Mouse (Mus musculus) lung, embryonic 14.5 days (tissue): ENCODE measurements around the gene Gm9918. TPM values are rescaled to one million over a fixed set of nuclear protein-coding genes. Genes with fewer than 3 reads are reported as not detected.

ENCODE experiments used
- ATAC-seq: fragments of 200-750 bp; cut with Nextera tagmentation; 2 replicates; pipeline ENCODE4 v1.8.0; 2017; ENCODE audit warnings: mild to moderate bottlenecking, moderate TSS enrichment, moderate library complexity; ENCODE audit not compliant: insufficient read depth
- DNase-seq: peaks from one replicate; pipeline ENCODE4 v3.0.0-alpha.2; 2015
- H3K27ac ChIP-seq: fragments of 300-500 bp; sonication (generic); 2 replicates; pipeline ENCODE4 v1.5.1; 2014; ENCODE audit warnings: low read depth, mild to moderate bottlenecking, moderate library complexity
- H3K27me3 ChIP-seq: fragments of 300-500 bp; sonication (generic); 2 replicates; pipeline ENCODE4 v1.6.1; 2014; ENCODE audit warnings: low read length, control low read depth; ENCODE audit not compliant: insufficient read depth
- H3K36me3 ChIP-seq: fragments of 300-500 bp; sonication (generic); 2 replicates; pipeline ENCODE4 v1.6.1; 2014; ENCODE audit warnings: control low read depth; ENCODE audit not compliant: insufficient read depth
- H3K4me1 ChIP-seq: fragments of 300-500 bp; sonication (generic); 2 replicates; pipeline ENCODE4 v1.6.1; 2014; ENCODE audit warnings: antibody characterized with exemption, control low read depth; ENCODE audit not compliant: insufficient read depth
- H3K4me2 ChIP-seq: fragments of 300-500 bp; sonication (generic); 2 replicates; pipeline ENCODE4 v1.6.1; 2014; ENCODE audit warnings: mild to moderate bottlenecking
- H3K4me3 ChIP-seq: fragments of 300-500 bp; sonication (generic); 2 replicates; pipeline ENCODE4 v1.5.1; 2014; ENCODE audit warnings: low read depth, low read length
- H3K9ac ChIP-seq: fragments of 300-500 bp; sonication (generic); 2 replicates; pipeline ENCODE4 v1.6.1; 2014
- H3K9me3 ChIP-seq: fragments of 300-500 bp; sonication (generic); 2 replicates; pipeline ENCODE4 v1.6.1; 2016; ENCODE audit warnings: low read depth, low read length, control low read depth
- CTCF ChIP-seq: IDR thresholded peaks from 2 replicates; pipeline ENCODE4 v1.5.1; 2016; ENCODE audit warnings: antibody characterized with exemption, low read depth
- WGBS: fragments of 180-500 bp; shearing (Covaris S2); extraction: QIAGEN DNeasy Blood & Tissue Kit; methylation state at CpG from one replicate; pipeline ENCODE4 v1.1.7; 2014; 5-methylcytosine and 5-hydroxymethylcytosine counted together
- polyA plus RNA-seq: library from polyadenylated mRNA; unstranded; fragments of >200 nt; fragmentation: Nextera tagmentation; extraction: Ambion mirVana; gene quantifications from 2 replicates; pipeline ENCODE4 v1.2.1, GENCODE M21; 2014

Gene Gm9918
- polyA plus RNA-seq, 1 experiment from 2014 or later, result 0.82 TPM

- Histone ChIP-seq H3K27ac (peak within 1 kb of the TSS; percentile 83), H3K27me3 (no peaks in the 10 kb centered on the region), H3K4me3 (peak within 1 kb of the TSS; percentile 83), H3K9ac (peak within 1 kb of the TSS; percentile 72), H3K4me1 (0 out of 2 replicates have a peak, but pooled peaks cover 7% of the 10 kb centered on the region), H3K4me2 (peak within 1 kb of the TSS; percentile 89), H3K9me3 (no peaks in the 10 kb centered on the region), H3K36me3 (peaks cover 22% of the 10 kb centered on the region)
- WGBS, result under 1% methylated on average over 65 of the region's 65 CpGs
- peak; percentile 97 for DNase-seq
- peak; percentile 96 for ATAC-seq
- peak; percentile 43 for TF ChIP-seq CTCF
Observed at GRCm38 (mm10) chr15:102279092-102279782, 8.9 kb downstream of the Gm9918 start, which contains the start of gene Mfsd5. Gene Mfsd5 (plus strand): TSS chr15:102279454.

DNA sequence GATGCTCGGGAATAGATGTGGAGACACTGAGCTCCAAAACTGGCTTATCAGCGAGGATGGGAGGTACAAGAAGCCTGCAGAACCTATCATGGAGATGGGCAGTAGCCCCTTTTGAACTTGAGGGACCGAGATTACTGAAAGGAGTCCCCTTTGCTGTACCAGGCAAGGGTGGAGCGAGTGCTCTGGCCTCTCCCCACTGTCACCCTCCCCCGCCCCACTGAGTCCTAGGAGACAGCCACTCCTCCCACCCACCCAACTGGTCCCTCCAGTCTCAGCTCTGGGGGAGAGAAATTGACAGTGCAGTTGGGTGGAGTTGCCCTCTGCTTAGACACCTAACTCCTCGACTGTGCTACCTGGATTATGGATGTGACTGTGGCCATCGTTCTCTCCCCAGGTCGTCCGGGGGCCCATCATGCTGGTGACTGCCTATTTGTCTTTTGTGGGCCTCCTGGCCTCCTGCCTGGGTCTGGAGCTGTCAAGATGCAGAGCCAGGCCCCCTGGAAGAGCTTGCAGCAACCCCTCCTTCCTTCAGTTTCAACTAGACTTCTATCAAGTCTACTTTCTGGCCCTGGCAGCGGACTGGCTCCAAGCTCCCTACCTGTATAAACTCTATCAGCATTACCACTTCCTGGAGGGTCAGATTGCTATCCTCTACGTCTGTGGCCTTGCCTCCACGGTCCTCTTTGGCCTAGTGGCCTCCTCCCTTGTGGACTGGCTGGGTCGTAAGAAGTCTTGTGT lies 9.6 kb downstream of the Gm9918 start:
- Histone ChIP-seq H3K27ac (peak overlapping the region; percentile 83), H3K9ac (peak overlapping the region; percentile 72), H3K4me3 (peak overlapping the region; percentile 83), H3K27me3 (no peaks in the 10 kb centered on the region), H3K36me3 (peaks cover 22% of the 10 kb centered on the region), H3K4me1 (peaks cover 8% of the 10 kb centered on the region; the same call in 1 of the 2 replicates), H3K4me2 (peak overlapping the region; percentile 89), H3K9me3 (no peaks in the 10 kb centered on the region)
- TF ChIP-seq CTCF, result no peak
- ATAC-seq (peak; percentile 25), DNase-seq (no peak)
- 24% methylated on average over 13 of the region's 13 CpGs for WGBS

DNA sequence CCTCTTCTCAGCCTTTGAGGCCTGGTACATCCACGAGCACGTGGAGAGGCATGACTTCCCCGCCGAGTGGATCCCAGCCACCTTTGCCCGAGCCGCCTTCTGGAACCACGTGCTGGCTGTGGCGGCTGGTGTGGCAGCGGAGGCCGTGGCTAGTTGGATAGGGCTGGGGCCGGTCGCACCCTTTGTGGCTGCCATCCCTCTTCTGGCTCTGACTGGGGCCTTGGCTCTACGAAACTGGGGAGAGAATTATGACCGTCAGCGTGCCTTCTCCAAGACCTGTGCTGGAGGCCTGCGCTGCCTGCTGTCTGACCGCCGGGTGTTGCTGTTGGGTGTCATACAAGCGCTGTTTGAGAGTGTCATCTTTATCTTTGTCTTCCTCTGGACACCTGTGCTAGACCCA lies 10.3 kb downstream of the Gm9918 start:
- TF ChIP-seq CTCF, result no peak
- DNase-seq, result no peak
- Histone ChIP-seq H3K9ac (peak overlapping the region; percentile 72; the same call in 1 of the 2 replicates), H3K4me1 (peaks cover 11% of the 10 kb centered on the region; the same call in 1 of the 2 replicates), H3K27ac (no peak overlapping the region), H3K9me3 (no peaks in the 10 kb centered on the region), H3K4me2 (peak overlapping the region; percentile 89), H3K4me3 (peak overlapping the region; percentile 83; the same call in 1 of the 2 replicates), H3K36me3 (peaks cover 22% of the 10 kb centered on the region), H3K27me3 (no peaks in the 10 kb centered on the region)
- WGBS, result 91% methylated on average over 19 of the region's 19 CpGs
- ATAC-seq, result no peak

DNA sequence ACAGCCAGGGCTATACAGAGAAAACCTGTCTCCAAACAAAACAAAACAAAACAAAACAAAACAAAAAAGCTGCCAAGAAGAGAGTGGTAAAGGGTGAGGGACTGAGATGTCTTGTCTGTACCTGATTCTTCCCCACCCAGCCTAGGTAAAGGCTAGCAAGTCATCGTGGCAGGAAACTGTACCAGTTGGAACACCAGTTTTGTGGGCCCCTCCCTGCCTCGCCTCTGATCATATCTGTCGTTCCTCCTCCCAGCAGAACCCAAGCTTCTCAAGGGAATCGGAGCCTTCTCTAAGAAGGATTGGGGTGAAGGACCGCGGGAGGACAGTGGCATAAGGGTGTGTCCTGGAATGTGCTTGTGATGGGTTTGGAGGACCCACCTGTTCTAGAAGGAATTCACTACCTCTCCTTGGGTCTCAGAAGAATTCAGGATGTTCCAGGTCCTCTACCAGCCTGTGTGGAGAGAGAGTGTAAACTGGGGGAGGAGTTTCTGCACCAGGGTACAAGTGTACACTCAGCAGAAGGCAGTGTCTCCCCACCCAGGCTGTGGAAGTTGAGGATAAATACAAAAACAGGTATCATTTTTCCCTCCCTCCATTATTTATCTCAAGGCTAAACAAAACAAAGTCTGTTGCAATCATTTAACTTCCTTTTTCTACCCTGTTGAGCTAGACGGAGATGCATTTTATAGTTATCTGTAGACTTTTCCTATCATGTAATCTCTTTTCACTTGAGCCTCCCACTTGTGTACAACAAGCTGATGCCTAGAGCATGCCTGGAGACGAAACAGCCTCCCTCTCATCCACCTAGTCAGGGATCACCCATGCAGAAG lies 12.3 kb downstream of the Gm9918 start:
- H3K9ac ChIP-seq, result no peak overlapping the region
- 79% methylated on average over 8 of the region's 8 CpGs for WGBS
- no peak overlapping the region for H3K4me3 ChIP-seq
- no peaks in the 10 kb centered on the region for H3K9me3 ChIP-seq
- ATAC-seq, result no peak
- peaks cover 22% of the 10 kb centered on the region for H3K36me3 ChIP-seq
- no peak overlapping the region for H3K4me2 ChIP-seq
- peaks cover 11% of the 10 kb centered on the region; the same call in 1 of the 2 replicates for H3K4me1 ChIP-seq
- no peaks in the 10 kb centered on the region for H3K27me3 ChIP-seq
- no peak overlapping the region for H3K27ac ChIP-seq
- DNase-seq, result no peak
- TF ChIP-seq CTCF, result no peak

GRCm38 (mm10) chr15:102283648-102284047 lies 13.3 kb downstream of the Gm9918 start:
- no peaks in the 10 kb centered on the region for H3K27me3 ChIP-seq
- ATAC-seq (no peak), DNase-seq (no peak)
- H3K9me3 ChIP-seq, result no peaks in the 10 kb centered on the region
- no peak overlapping the region for H3K4me2 ChIP-seq
- no peak for TF ChIP-seq CTCF
- H3K27ac ChIP-seq, result no peak overlapping the region
- peaks cover 11% of the 10 kb centered on the region; the same call in 1 of the 2 replicates for H3K4me1 ChIP-seq
- H3K4me3 ChIP-seq, result no peak overlapping the region
- WGBS, result 73% methylated on average over 3 of the region's 3 CpGs
- H3K36me3 ChIP-seq, result peaks cover 22% of the 10 kb centered on the region
- no peak overlapping the region for H3K9ac ChIP-seq

DNA sequence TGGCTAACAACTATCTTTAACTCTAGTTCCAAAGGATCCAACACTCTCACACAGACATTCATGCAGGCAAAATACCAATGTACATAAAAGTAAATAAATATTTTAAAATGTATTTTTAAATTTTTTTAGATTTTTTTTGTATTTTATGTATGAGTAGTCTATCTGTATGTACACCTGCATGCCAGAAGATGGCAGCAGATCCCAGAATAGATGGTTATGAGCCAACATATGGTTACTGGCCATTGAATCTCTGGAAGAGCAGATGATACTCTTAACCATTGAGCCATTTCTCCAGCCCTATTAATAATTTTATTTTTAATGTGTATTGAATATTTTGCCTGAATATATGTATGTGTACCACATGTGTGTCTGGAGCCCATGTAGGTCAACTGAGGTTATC lies 17.0 kb downstream of the Gm9918 start:
- DNase-seq (peak; percentile 82), ATAC-seq (peak; percentile 39; the same call in 1 of the 2 replicates)
- Histone ChIP-seq H3K4me2 (no peak overlapping the region), H3K9me3 (no peaks in the 10 kb centered on the region), H3K27ac (no peak overlapping the region), H3K4me3 (no peak overlapping the region), H3K9ac (no peak overlapping the region), H3K27me3 (no peaks in the 10 kb centered on the region), H3K36me3 (0 out of 2 replicates have a peak, but pooled peaks cover 4% of the 10 kb centered on the region), H3K4me1 (peaks cover 4% of the 10 kb centered on the region; the same call in 1 of the 2 replicates)
- peak; percentile 67 for TF ChIP-seq CTCF
